Mouse (Mus musculus): Measurements from ENCODE around the gene Lgmn. TPM values are rescaled to one million over a fixed set of nuclear protein-coding genes. Genes with fewer than 3 reads are reported as not detected.

Lgmn gene
- total RNA-seq (2021), result 100 to 1,000 TPM; 101 to 114 TPM

GRCm38 (mm10) chr12:102439632-102440023 lies at the start of gene Lgmn:
Gene Lgmn, minus strand, starts transcription at chr12:102439813.
- peak; percentile 96 to 98 for DNase-seq (ENCODE audit: low spot score in 2 of 2)
- intact Hi-C loops (cut with DNase I), result no loop called here

- intact Hi-C loops (cut with DNase I), result no loop called here
- DNase-seq (ENCODE audit: low spot score in 2 of 2), result no peak
Observed at GRCm38 (mm10) chr12:102484946-102485345, 45.3 kb upstream of the Lgmn start.

GRCm38 (mm10) chr12:102480481-102480880 lies 40.9 kb upstream of the Lgmn start:
- intact Hi-C loops (cut with DNase I), result no loop called here

GRCm38 (mm10) chr12:102474411-102474810 lies 34.8 kb upstream of the Lgmn start:
- intact Hi-C loops (cut with DNase I), result no loop called here
- no peak for DNase-seq (ENCODE audit: low spot score in 2 of 2)

More at GRCm38 (mm10) chr12:102480481-102480880, 40.9 kb upstream of the Lgmn start:
- DNase-seq (ENCODE audit: low spot score in 2 of 2), result no peak

GRCm38 (mm10) chr12:102468894-102469764 lies 29.5 kb upstream of the Lgmn start, which contains the start of gene Golga5:
Gene Golga5, plus strand, starts transcription at chr12:102469135.
- intact Hi-C loops (cut with DNase I), result loop anchor here (5.0 kb wide), 1 partner anchor 492 kb away; the partner anchor contains the start of gene Cpsf2
- DNase-seq (ENCODE audit: low spot score in 2 of 2), result peak; percentile 96 to 99

- no peak for DNase-seq (ENCODE audit: low spot score in 2 of 2)
- intact Hi-C loops (cut with DNase I), result loop anchor here (5.0 kb wide), 1 partner anchor 491 kb away; the partner anchor contains the start of gene Cpsf2
Observed at GRCm38 (mm10) chr12:102468136-102468535, 28.5 kb upstream of the Lgmn start.

GRCm38 (mm10) chr12:102464650-102465049 lies 25.0 kb upstream of the Lgmn start:
- no peak for DNase-seq (ENCODE audit: low spot score in 2 of 2)
- intact Hi-C loops (cut with DNase I), result loop anchor here (5.0 kb wide), 1 partner anchor 487 kb away; the partner anchor contains the start of gene Cpsf2

GRCm38 (mm10) chr12:102461177-102461576 lies 21.6 kb upstream of the Lgmn start:
- intact Hi-C loops (cut with DNase I), result loop anchor here (1.0 kb wide), 1 partner anchor 69 kb away; no protein-coding TSS in a partner anchor
- DNase-seq (ENCODE audit: low spot score in 2 of 2), result no peak

GRCm38 (mm10) chr12:102460014-102460413 lies 20.4 kb upstream of the Lgmn start:
- intact Hi-C loops (cut with DNase I), result no loop called here

GRCm38 (mm10) chr12:102456467-102457193 lies 17.0 kb upstream of the Lgmn start:
- intact Hi-C loops (cut with DNase I), result no loop called here
- no peak for DNase-seq (ENCODE audit: low spot score in 2 of 2)

More at GRCm38 (mm10) chr12:102460014-102460413, 20.4 kb upstream of the Lgmn start:
- DNase-seq (ENCODE audit: low spot score in 2 of 2), result no peak

GRCm38 (mm10) chr12:102453581-102453980 lies 14.0 kb upstream of the Lgmn start:
- no peak for DNase-seq (ENCODE audit: low spot score in 2 of 2)
- intact Hi-C loops (cut with DNase I), result no loop called here

- no peak for DNase-seq (ENCODE audit: low spot score in 2 of 2)
- intact Hi-C loops (cut with DNase I), result no loop called here
Observed at GRCm38 (mm10) chr12:102451126-102451851, 11.7 kb upstream of the Lgmn start.

GRCm38 (mm10) chr12:102450437-102450836 lies 10.8 kb upstream of the Lgmn start:
- intact Hi-C loops (cut with DNase I), result no loop called here
- no peak for DNase-seq (ENCODE audit: low spot score in 2 of 2)

GRCm38 (mm10) chr12:102445436-102445835 lies 5.8 kb upstream of the Lgmn start:
- no peak for DNase-seq (ENCODE audit: low spot score in 2 of 2)
- intact Hi-C loops (cut with DNase I), result no loop called here

GRCm38 (mm10) chr12:102443676-102444075 lies 4.1 kb upstream of the Lgmn start:
- DNase-seq (ENCODE audit: low spot score in 2 of 2), result no peak
- intact Hi-C loops (cut with DNase I), result no loop called here

GRCm38 (mm10) chr12:102442639-102443038 lies 3.0 kb upstream of the Lgmn start:
- intact Hi-C loops (cut with DNase I), result no loop called here
- no peak for DNase-seq (ENCODE audit: low spot score in 2 of 2)

GRCm38 (mm10) chr12:102441141-102441540 lies 1.5 kb upstream of the Lgmn start:
- intact Hi-C loops (cut with DNase I), result no loop called here
- no peak for DNase-seq (ENCODE audit: low spot score in 2 of 2)

GRCm38 (mm10) chr12:102440551-102440950 lies 938 bp upstream of the Lgmn start:
- intact Hi-C loops (cut with DNase I), result no loop called here
- DNase-seq (ENCODE audit: low spot score in 2 of 2), result no peak

GRCm38 (mm10) chr12:102438983-102439631 lies 506 bp downstream of the Lgmn start:
- intact Hi-C loops (cut with DNase I), result no loop called here
- no peak for DNase-seq (ENCODE audit: low spot score in 2 of 2)

All from left cerebral cortex, postnatal 36 days (tissue).